Mouse (Mus musculus) neural tube, embryonic 10.5 days (tissue): ENCODE measurements at regions not wholly inside any gene's neighbourhood (a gene's known extent, or its start where the extent isn't known, plus 50 kb on each side); places are given as distances from the start of the nearest gene placed in this dataset.

Source experiments
- DNase-seq: peaks from one replicate; pipeline ENCODE4 v3.0.0-alpha.2; 2017; ENCODE audit warnings: low spot score; ENCODE audit errors: extremely low spot score

- peak; percentile 71 for DNase-seq
These were observed 106.7 kb upstream of the Tbx3 start for GRCm38 (mm10) chr5:119563510-119564351.

GRCm38 (mm10) chr5:119567639-119568038 is 102.8 kb upstream of the Tbx3 start:
- no peak for DNase-seq

GRCm38 (mm10) chr5:119570054-119570453 is 100.4 kb upstream of the Tbx3 start:
- DNase-seq, result no peak

DNA sequence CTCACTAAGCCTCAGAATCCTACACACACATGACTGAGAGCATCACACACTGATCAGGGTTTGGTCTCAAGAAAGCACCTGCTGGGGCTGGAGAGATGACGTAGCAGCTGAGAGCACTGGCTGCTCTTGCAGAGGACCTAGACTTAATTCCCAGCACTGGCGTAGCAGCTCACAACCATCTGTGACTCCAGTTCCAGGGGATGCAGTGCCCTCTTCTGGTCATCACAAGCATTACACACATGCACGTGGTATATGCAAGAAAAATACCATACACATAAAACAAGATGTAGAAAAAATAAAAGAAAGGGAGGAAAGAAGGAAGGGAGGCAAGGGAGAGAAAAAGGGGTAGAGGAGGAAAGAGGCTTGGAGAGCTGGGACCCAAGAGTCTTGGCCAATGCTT is 98.8 kb upstream of the Tbx3 start:
- no peak for DNase-seq

DNA sequence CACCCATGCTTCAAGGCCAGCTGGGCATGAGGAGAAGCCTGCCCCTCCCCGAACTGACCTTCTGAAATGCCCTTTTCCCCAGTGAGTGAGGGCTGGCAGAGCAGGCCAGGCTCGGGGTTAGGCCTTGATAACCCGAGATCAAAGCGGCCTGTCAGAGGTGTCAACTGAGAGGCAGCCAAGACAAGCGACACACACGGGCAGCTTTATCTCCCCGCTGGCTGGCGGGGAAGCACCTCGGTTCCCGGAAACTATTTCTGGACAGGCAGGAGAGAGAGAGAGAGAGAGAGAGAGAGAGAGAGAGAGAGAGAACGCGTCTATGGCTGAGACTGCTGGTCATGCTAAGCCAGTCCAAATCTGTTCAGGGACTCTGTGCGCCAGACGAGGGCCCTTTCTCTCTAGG is 95.3 kb upstream of the Tbx3 start:
- DNase-seq, result peak; percentile 43

DNA sequence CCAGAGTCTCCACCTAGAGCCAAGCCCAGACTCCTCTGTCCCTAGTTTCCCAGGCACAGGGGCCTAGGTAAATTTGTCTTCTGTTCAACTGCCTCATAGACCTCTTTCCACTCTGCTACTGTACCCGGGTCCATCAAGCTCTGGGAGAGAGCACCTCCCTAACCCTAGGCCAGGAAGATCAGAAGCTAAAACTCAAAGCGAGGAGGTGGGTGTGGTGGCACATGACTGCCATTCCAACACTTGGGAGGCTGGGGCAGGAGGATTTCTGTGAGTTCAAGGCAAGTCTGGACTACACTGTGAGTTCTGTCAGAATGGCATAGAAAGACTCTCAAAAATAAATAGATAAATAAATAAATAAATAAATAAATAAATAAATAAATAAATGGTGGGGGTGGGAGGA is 91.2 kb upstream of the Tbx3 start:
- no peak for DNase-seq

- no peak for DNase-seq
These were observed 90.7 kb upstream of the Tbx3 start for GRCm38 (mm10) chr5:119579806-119580205.

- no peak for DNase-seq
These were observed 90.1 kb upstream of the Tbx3 start for GRCm38 (mm10) chr5:119580395-119580794.

GRCm38 (mm10) chr5:119580798-119581197 is 89.7 kb upstream of the Tbx3 start:
- no peak for DNase-seq

DNA sequence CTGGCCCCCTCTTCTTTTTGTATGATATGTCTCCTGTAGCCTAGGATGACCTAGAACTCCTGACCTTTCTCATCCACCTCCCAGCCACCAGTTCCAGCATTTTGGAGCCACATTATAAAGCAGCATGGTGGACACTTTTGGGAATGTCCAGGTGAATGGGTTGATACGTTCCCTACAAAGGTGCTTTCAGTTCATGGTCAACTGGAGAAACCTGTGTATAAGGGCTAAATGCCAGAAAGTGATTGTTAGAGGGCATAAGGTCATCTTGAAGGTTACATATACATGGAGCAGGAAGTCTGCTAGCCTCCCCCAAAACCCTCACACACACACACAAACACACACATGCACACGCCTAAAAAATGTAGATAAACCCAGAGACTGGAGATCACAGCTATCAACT is 86.1 kb upstream of the Tbx3 start:
- no peak for DNase-seq

GRCm38 (mm10) chr5:119584914-119585313 is 85.6 kb upstream of the Tbx3 start:
- no peak for DNase-seq

GRCm38 (mm10) chr5:119586391-119587058 is 83.9 kb upstream of the Tbx3 start:
- DNase-seq, result no peak

GRCm38 (mm10) chr5:119587239-119587811 is 83.1 kb upstream of the Tbx3 start:
- no peak for DNase-seq

DNA sequence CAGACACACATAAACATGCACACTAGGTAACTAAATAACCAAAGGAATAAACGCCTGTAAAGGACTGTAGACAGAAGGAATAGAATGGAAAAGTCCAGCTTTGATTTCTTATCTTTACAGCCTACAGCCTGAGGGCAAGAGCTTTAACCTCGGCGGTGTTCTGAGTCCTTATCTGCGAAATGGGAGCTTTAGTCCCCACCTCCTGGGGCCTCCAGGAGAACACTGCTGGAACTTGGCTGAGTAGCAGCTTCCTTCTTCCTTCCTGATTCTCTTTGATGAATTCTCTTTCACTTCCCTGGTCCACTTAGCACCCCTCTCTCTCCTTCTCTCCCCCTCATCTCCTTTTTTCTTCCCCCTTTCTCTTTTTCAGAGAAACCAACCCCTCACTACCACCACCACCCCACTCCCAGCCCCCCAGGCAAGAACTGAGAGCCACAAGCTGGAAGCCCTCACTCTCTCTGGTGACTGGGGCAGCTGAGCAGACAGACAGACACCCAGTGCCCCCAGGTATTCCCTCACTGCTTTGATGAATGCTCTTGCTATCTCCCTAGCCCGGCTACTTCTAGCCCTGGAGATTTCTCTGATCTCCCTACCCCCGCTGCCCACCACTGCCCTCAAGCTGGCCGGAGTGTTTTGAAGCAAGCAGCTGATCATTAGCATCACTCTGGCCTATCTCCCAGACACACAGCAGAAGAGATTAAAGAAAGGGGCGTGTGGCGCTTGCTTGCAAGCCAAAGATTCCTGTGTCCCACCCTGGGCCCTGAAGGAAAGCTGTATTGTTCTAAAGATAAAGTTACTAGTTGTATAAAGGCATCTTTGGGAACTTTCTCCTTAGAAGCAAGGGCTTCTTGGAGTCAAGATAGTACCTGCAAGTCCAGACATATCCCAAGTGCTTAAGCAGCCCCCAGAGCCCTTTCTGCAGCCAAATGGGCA is 81.9 kb upstream of the Tbx3 start:
- DNase-seq, result no peak

GRCm38 (mm10) chr5:119591271-119591670 is 79.2 kb upstream of the Tbx3 start:
- no peak for DNase-seq

- DNase-seq, result no peak
These were observed 77.6 kb upstream of the Tbx3 start for GRCm38 (mm10) chr5:119592891-119593290.

GRCm38 (mm10) chr5:119594541-119594940 is 75.9 kb upstream of the Tbx3 start:
- DNase-seq, result no peak

DNA sequence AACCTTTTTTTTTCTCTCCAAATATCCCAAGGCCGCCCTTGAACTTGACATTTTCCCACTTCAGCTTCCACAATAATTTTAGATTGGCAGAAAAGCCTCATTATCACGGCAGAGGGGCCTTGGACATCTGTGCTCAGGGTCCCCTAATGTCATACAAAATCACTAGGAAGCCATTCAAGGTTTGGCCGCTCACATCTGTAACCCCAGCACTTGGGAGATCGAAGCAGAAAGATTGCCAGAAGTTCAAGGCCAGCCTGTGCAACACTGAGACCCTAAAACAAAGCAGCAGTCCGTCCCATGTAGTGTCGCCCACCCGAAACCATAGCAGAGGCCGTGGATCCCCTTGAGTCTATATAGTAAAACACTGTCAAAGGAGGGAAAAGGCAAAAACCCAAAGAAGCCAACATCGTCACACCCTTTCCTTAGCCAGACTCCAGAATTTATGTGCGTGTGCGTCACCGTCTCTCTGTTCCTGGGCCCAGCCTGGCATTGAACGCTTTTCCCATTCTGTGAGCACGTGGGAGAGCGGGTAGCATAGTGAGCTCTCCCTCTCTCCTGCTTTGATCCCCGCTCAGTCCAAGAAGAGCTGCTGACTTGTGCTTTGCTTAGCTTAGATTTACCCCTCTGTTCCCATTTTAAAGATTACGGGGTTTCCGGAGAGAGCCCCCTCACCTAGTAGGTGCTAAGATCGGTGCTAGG is 74.0 kb upstream of the Tbx3 start:
- DNase-seq, result no peak

GRCm38 (mm10) chr5:119596994-119597391 is 73.5 kb upstream of the Tbx3 start:
- DNase-seq, result no peak

- no peak for DNase-seq
These were observed 72.9 kb upstream of the Tbx3 start for GRCm38 (mm10) chr5:119597530-119597929.

- no peak for DNase-seq
These were observed 72.3 kb upstream of the Tbx3 start for GRCm38 (mm10) chr5:119598166-119598565.
